Mouse (Mus musculus): Measurements from ENCODE around the gene Atg16l2. TPM values are rescaled to one million over a fixed set of nuclear protein-coding genes. Genes with fewer than 3 reads are reported as not detected.
A peak's percentile ranks its signal among the peaks of the same experiment; 100 is the strongest.

Atg16l2 gene
- 60.5 and 62.6 TPM in 2 replicates for polyA plus RNA-seq (2012; rRNA removed)

DNA sequence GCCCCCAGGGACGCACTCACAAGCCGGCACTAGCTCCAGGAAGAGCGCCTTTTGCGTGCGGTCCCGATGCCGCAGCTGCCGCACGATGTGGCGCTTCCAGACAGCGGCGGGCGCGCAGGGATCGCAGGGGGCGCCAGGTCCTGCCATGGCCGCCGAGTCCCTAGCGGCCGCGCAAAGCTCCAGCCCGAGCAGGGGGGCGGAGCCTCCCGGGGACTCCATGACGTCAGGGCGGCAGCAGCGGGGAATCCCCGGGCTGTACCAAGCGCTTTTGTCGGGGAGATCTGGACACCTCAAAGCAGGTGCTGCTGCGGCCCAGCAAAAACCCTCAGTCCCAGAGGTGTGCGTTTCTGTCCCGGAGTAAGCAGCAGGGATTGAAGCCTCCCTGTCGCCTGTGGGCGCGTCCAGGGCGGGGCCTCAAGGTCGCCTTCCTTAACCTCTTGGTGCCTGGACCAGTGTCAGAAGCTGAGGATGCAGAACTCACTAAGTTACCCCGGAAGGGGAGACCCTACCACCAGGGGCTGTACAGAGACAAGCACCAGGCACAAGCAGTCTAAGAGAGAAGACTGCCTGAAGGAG lies at the start of gene Atg16l2:
Atg16l2 (minus strand) TSS at position 371 of the 576 bp plus-strand sequence.
- TF ChIP-seq CTCF (IDR thresholded peaks at IDR 0.05; ENCODE audit: borderline replicate concordance, insufficient read depth, low read depth, low read length), result no peak
- TF ChIP-seq POLR2A (IDR thresholded peaks at IDR 0.05; ENCODE audit: borderline replicate concordance, insufficient read depth, low read length), result peak; percentile 73
- peak; percentile 98 for DNase-seq
- WGBS, result under 1% methylated on average over 39 of the region's 39 CpGs
- peak within 1 kb of the TSS; percentile 77 for H3K27ac ChIP-seq (ENCODE audit: insufficient read depth, low read length)
- peak within 1 kb of the TSS; percentile 83 for H3K4me3 ChIP-seq (replicated peaks; ENCODE audit: insufficient read depth, low read depth, low read length)
- H3K27me3 ChIP-seq (ENCODE audit: control insufficient read depth, insufficient read depth, low read length), result no peaks in the 10 kb centered on the region
- H3K4me1 ChIP-seq (ENCODE audit: control insufficient read depth, insufficient read depth, low read length), result peaks cover 12% of the 10 kb centered on the region

DNA sequence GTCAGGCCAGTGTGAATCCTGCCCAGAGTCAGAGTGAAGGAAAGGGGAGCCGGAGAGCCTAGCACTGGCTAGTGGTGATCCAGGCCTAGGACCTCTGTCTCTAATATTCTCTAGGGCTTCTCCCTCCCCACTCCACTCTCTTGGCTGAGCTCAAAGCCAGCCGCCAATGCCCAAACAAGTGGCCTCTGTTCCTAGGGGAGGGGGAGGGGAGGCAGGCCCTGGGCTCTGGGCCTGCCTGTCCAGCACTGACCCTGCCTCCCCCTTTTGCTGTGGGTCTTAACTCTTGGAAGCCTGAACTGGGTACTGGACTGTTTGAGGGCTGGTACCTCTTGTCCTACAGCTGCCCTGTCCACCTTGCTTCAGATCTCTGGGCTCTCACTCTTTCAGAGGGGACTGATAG lies 47.8 kb upstream of the Atg16l2 start:
- H3K27me3 ChIP-seq (ENCODE audit: control insufficient read depth, insufficient read depth, low read length), result no peaks in the 10 kb centered on the region
- peaks cover 10% of the 10 kb centered on the region for H3K4me1 ChIP-seq (ENCODE audit: control insufficient read depth, insufficient read depth, low read length)
- DNase-seq, result peak in 1 of 2 experiments; percentile 54
- 66% methylated on average over 2 of the region's 2 CpGs for WGBS
- TF ChIP-seq CTCF (IDR thresholded peaks at IDR 0.05; ENCODE audit: borderline replicate concordance, insufficient read depth, low read depth, low read length) (no peak), POLR2A (IDR thresholded peaks at IDR 0.05; ENCODE audit: borderline replicate concordance, insufficient read depth, low read length) (no peak)
- no peak overlapping the region for H3K4me3 ChIP-seq (replicated peaks; ENCODE audit: insufficient read depth, low read depth, low read length)
- H3K27ac ChIP-seq (ENCODE audit: insufficient read depth, low read length), result peak overlapping the region; percentile 63; the same call in 1 of the 2 replicates

DNA sequence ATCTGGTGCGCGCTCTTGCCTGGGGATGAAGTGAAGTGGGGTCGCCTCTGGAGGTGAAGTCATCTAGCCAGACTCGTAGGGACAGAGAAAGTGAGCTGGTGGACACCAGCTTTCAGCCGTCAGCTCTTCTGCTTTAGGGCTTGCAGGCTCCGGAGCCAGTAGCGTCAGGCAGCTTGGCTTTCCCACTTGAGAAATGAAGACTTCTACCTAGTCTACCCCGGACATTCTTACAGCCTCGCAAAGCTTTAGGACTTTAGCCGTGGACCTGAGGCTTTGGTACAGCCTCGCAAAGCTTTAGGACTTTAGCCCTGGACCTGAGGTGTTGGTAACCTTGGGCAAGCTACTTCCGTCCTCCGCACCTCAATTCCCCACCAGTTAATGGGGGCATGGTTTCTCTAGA lies 46.3 kb upstream of the Atg16l2 start:
- Histone ChIP-seq H3K27ac (ENCODE audit: insufficient read depth, low read length) (no peak overlapping the region), H3K4me3 (replicated peaks; ENCODE audit: insufficient read depth, low read depth, low read length) (peak overlapping the region; percentile 27), H3K27me3 (ENCODE audit: control insufficient read depth, insufficient read depth, low read length) (no peaks in the 10 kb centered on the region), H3K4me1 (ENCODE audit: control insufficient read depth, insufficient read depth, low read length) (peaks cover 10% of the 10 kb centered on the region)
- 9% methylated on average over 13 of the region's 13 CpGs for WGBS
- DNase-seq, result no peak
- TF ChIP-seq POLR2A (IDR thresholded peaks at IDR 0.05; ENCODE audit: borderline replicate concordance, insufficient read depth, low read length) (no peak), CTCF (IDR thresholded peaks at IDR 0.05; ENCODE audit: borderline replicate concordance, insufficient read depth, low read depth, low read length) (no peak)

DNA sequence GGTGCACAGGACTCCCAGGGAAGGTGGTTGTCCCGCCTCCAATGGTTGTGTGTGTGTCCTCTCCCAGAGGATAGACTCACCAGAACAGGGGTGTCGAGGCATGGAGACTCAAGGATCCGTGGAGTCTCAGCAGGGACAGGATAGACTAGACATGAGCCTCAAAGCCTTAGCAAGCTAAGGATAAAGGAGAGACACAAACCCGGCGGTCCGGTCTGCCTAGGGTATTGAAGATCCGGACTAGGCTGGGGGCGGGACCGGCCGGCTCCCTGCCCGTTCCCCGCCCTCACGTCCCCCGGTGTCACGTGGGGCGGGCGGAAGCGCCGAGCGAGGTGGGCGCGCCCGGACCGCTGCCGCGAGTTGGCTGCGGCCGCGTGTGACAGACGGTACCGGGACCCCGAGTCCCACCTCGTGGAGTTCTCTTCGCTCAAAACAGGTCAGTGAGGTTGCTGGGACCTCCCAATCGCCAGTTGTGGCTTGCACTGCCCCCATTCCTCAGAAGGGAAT lies 45.8 kb upstream of the Atg16l2 start, which contains the start of gene Arap1:
Arap1 (plus strand) TSS at position 301 of the 504 bp plus-strand sequence.
- 2% methylated on average over 35 of the region's 35 CpGs for WGBS
- DNase-seq, result no peak
- peaks cover 11% of the 10 kb centered on the region for H3K4me1 ChIP-seq (ENCODE audit: control insufficient read depth, insufficient read depth, low read length)
- TF ChIP-seq CTCF (IDR thresholded peaks at IDR 0.05; ENCODE audit: borderline replicate concordance, insufficient read depth, low read depth, low read length) (no peak), POLR2A (IDR thresholded peaks at IDR 0.05; ENCODE audit: borderline replicate concordance, insufficient read depth, low read length) (no peak)
- no peaks in the 10 kb centered on the region for H3K27me3 ChIP-seq (ENCODE audit: control insufficient read depth, insufficient read depth, low read length)
- no peak within 1 kb of the TSS for H3K27ac ChIP-seq (ENCODE audit: insufficient read depth, low read length)
- H3K4me3 ChIP-seq (replicated peaks; ENCODE audit: insufficient read depth, low read depth, low read length), result peak within 1 kb of the TSS; percentile 27

DNA sequence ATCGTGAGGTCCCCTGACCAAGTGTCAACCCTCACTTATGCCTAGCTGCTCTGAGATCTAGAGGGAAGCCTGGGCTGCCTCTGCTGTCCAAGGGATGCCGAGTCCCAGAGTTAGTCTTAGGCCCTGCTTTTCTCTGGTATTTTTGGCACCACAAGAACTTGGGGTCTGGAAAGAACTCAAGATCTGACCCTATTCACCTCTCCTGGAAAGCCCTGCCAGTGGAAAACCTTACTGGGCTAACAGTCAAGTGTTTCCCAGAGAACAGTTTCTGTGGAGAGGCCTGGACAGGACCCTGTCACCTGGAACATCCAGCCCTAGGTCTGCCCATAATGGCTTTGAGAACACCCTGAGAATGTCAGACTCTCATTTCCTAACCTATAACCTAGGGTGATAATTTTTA lies 44.9 kb upstream of the Atg16l2 start:
- 85% methylated on average over 2 of the region's 2 CpGs for WGBS
- Histone ChIP-seq H3K27ac (ENCODE audit: insufficient read depth, low read length) (no peak overlapping the region), H3K27me3 (ENCODE audit: control insufficient read depth, insufficient read depth, low read length) (no peaks in the 10 kb centered on the region), H3K4me1 (ENCODE audit: control insufficient read depth, insufficient read depth, low read length) (peaks cover 14% of the 10 kb centered on the region), H3K4me3 (replicated peaks; ENCODE audit: insufficient read depth, low read depth, low read length) (no peak overlapping the region)
- DNase-seq, result no peak
- TF ChIP-seq CTCF (IDR thresholded peaks at IDR 0.05; ENCODE audit: borderline replicate concordance, insufficient read depth, low read depth, low read length) (no peak), POLR2A (IDR thresholded peaks at IDR 0.05; ENCODE audit: borderline replicate concordance, insufficient read depth, low read length) (no peak)

DNA sequence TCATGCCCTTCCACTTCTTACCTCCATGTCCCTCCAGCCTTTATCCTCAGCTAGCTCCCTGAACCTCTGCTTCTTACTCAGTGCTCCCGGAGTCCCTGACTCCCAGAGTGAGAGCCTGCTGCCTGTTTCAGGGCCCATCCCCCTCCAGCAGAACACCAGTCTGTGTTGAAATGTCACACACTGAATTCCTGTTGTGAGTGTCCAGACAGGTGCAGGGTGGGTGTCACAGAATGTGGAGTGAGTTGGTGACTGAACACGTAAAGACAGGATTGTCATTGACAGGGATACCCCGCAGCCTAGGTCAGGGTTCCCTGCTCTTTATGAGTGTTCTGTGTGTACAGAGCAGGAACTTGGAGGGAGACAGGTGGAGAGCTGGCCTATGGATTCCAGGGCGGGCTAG lies 42.8 kb upstream of the Atg16l2 start:
- TF ChIP-seq CTCF (IDR thresholded peaks at IDR 0.05; ENCODE audit: borderline replicate concordance, insufficient read depth, low read depth, low read length), result no peak
- TF ChIP-seq POLR2A (IDR thresholded peaks at IDR 0.05; ENCODE audit: borderline replicate concordance, insufficient read depth, low read length), result no peak
- Histone ChIP-seq H3K27ac (ENCODE audit: insufficient read depth, low read length) (no peak overlapping the region), H3K4me3 (replicated peaks; ENCODE audit: insufficient read depth, low read depth, low read length) (no peak overlapping the region), H3K27me3 (ENCODE audit: control insufficient read depth, insufficient read depth, low read length) (no peaks in the 10 kb centered on the region), H3K4me1 (ENCODE audit: control insufficient read depth, insufficient read depth, low read length) (peaks cover 21% of the 10 kb centered on the region)
- WGBS, result 79% methylated on average over 4 of the region's 4 CpGs
- DNase-seq, result no peak

DNA sequence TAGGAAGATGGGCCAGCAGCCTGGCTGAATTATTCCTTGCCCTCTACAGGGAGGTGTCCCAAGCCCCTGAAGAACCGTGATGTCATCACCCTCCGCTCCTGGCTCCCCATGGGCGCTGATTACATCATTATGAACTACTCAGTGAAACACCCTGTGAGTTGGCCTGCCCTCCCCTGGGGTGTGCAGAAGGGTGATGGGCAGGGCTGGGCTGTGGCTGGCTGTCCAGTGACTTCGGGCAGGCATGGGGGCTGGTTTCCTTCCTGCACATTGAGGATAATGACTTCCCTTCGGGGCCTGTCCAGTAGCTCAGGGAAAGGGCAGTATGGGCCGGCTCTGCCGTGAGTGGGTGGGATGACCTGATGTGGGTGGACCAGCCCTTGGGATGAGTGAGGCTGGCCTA lies 41.1 kb upstream of the Atg16l2 start:
- Histone ChIP-seq H3K4me1 (ENCODE audit: control insufficient read depth, insufficient read depth, low read length) (peaks cover 34% of the 10 kb centered on the region), H3K27ac (ENCODE audit: insufficient read depth, low read length) (no peak overlapping the region), H3K4me3 (replicated peaks; ENCODE audit: insufficient read depth, low read depth, low read length) (no peak overlapping the region), H3K27me3 (ENCODE audit: control insufficient read depth, insufficient read depth, low read length) (no peaks in the 10 kb centered on the region)
- no peak for TF ChIP-seq CTCF (IDR thresholded peaks at IDR 0.05; ENCODE audit: borderline replicate concordance, insufficient read depth, low read depth, low read length)
- no peak for TF ChIP-seq POLR2A (IDR thresholded peaks at IDR 0.05; ENCODE audit: borderline replicate concordance, insufficient read depth, low read length)
- WGBS, result 82% methylated on average over 7 of the region's 7 CpGs
- no peak for DNase-seq

DNA sequence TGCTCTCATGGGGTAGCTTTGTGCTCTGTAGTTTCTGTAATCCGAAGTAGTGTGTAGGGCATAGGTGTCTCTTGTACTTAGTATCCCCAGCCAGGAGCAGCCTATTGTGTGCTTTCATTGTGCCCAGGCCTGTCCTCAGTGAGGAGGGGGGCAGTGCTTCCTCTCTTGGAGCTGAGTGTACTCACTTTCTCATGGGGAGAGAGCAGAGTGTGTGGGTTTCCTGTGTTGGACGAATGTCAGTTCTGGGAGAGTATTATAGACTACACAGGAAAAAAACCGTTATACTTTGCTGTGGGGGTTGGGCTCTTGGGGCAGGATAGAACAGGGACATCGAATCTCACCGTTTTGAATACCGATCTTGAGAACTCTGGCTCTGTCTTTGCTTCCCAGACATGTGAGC lies 39.4 kb upstream of the Atg16l2 start:
- no peaks in the 10 kb centered on the region for H3K27me3 ChIP-seq (ENCODE audit: control insufficient read depth, insufficient read depth, low read length)
- peaks cover 45% of the 10 kb centered on the region for H3K4me1 ChIP-seq (ENCODE audit: control insufficient read depth, insufficient read depth, low read length)
- 56% methylated on average over 6 of the region's 6 CpGs for WGBS
- no peak overlapping the region for H3K27ac ChIP-seq (ENCODE audit: insufficient read depth, low read length)
- no peak for DNase-seq
- H3K4me3 ChIP-seq (replicated peaks; ENCODE audit: insufficient read depth, low read depth, low read length), result no peak overlapping the region
- TF ChIP-seq CTCF (IDR thresholded peaks at IDR 0.05; ENCODE audit: borderline replicate concordance, insufficient read depth, low read depth, low read length) (no peak), POLR2A (IDR thresholded peaks at IDR 0.05; ENCODE audit: borderline replicate concordance, insufficient read depth, low read length) (no peak)
